Mouse (Mus musculus) urinary bladder, adult 2 months (tissue): Measurements from ENCODE around the gene Gm49450. TPM values are rescaled to one million over a fixed set of nuclear protein-coding genes. Genes with fewer than 3 reads are reported as not detected.

Experiments
- DNase-seq: peaks from one replicate; pipeline ENCODE4 v3.0.0; 2022; ENCODE audit warnings: low spot score
- polyA plus RNA-seq: library from polyadenylated mRNA; depleted of rRNA; stranded (reverse); fragments of >200 nt; gene quantifications from 2 replicates; pipeline ENCODE4 v1.2.3, GENCODE M21; 2012; rRNA removed

The Gm49450 gene
- polyA plus RNA-seq = 0.30 and 0.38 TPM in 2 replicates

DNA sequence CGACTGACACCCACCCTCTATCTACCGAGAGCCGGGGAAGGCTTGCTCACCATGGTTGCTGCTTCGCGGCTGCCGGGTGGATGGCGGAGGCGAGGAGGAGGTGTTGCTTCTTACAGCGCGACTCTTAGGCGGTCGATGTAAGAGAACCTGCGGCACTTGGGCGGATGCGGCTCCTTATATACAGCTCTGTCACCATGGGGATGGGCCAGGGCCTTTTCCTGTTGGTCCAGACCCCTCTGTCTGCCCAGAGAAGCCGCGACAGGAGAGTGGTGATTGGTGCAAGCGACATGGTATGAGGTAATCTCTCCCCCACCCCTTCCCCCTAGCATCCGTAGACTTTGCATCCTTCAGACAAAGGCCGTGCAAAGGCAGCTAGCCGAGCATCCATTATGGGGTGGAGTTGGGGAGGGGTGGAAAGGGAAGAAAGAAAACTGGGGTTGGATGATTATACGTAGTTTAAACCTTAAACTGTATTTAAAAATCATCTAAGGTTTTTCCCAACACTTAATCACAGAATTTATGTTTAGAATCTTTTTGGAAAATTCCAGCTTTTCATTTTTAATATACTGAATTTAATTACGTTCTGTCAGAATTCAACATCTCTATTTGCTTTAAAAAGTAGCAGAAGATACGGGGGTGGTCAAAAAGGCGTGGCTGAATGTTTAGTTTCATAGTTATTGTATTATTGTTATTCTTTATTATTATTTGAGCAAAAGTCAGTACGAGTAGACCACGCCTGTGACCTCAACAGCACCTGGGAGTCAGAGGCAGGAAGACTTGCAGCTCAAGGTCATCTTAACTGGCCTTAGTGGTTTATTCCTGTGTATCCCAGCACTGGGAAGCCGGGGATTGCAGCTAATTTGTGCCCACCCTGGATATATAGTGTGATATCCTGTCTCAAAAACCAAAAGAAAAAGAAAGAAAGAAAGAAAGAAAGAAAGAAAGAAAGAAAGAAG lies at the start of gene Gm49450, which contains the start of gene Tuba1a:
Gene Gm49450, minus strand, starts transcription at position 151 of the 956 bp plus-strand sequence.
Gene Tuba1a, minus strand, starts transcription at position 303 of the 956 bp plus-strand sequence.
- no peak for DNase-seq

DNA sequence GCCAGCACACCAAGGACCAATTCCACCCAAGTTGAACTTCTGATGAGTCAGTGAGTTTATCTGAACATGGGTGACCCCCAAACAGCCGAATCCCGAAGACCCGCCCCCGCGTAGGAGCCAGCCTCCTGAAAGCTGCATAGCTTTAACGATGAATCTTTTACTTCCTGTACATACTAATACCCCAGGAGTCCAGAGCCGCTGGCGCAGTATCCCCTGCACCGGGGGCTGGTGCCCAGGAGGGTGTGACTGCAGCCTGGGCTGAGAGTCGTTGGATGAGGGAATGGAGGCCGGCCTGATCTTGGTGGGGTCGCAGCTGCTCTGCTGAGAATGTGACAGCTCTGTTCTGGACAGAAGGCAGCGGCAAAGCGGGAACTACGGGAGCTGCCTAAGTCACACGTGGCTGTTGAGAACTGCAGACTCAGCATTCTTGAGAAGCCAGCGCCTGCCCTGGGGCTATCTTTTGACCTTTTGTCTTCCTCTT lies 48.1 kb upstream of the Gm49450 start:
- DNase-seq = no peak

DNA sequence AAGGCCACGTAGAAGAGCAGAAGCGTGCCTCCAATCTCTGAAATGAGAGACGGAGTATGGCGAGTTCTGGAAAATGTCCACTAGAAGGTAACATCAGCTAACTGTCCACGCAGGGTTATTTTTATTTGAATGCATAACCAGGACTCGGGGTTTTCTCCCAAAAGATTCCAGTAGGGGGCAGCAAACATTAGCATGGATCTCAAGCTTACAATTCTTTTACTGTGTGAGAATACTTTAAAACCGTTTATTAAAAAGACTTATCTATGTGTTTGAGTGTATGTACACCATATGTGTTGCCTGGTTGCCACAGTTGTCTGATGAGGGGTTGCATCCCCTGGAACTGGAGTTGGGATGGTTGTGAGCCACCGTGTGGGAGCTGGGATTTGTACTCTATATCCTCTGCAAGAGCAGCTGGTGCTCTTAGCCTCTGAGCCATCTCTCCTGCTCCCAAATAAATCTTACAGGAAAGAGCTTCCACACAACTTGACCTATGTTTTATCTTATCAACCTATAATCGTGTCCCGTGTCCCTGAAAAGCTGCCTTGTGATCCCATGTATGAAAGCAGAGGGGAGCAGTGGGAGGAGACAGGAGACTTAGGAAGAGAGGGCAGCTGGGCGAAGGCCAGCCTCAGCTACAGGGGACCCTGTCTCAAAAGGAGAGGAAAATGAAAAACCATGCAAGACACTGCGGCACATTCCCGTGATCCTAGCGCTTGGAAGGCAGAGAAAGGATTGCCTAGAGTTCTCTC lies 47.4 kb upstream of the Gm49450 start:
- no peak for DNase-seq

DNA sequence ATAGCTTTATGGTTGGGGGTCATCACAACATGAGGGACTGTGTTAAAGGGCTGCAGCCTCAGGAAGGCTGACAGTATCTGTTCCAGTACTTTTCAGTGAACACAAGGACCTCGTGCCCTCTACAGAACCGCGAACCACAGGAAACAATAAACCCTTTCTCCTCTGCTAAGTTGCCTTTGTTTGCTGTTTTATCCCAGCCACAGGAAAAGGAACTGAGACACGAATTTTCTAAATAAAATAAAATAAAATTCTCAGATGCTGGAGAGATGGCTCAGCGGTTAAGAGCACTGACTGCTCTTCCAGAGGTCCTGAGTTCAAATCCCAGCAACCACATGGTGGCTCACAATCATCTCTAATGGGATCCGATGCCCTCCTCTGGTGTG lies 45.4 kb upstream of the Gm49450 start:
- DNase-seq = no peak

DNA sequence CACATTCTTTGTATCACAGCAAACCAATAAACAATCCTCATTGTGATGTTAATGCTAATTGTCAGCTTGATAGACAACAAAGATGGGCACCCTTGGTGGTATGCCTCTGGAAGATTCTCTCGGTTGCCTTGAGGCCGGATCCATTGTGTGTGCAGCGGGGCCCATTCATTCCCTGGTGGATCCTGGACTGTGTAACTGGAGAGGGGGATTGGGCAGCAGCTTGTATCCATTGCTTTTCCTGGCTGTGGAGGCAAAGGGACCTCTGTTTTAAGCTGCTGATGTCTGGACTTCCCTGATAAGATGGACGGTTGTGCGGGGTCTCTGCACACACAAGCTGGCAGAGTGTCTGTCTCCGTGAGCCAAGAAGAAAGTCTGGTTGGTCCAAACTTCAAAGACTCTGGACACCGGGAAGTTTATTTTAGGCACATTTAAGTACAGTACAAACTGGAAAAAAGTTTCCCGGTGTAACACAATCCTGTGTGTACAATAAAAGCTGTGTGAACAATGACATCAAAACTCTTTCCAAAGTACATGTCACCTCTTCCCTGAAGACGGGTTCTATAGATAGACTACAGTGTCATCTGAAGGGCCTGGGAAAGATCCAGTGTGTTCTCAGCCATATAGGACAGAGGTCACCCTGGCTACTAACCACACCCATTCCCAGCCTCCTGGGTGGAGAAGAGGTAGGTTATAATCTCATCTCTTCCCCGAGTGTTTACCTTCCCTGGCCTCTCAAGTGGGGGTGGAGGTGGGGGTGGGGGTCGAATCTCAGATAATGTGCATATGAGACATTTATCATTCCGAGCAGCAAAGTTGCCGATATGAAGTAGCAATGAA lies 44.8 kb upstream of the Gm49450 start:
- no peak for DNase-seq

DNA sequence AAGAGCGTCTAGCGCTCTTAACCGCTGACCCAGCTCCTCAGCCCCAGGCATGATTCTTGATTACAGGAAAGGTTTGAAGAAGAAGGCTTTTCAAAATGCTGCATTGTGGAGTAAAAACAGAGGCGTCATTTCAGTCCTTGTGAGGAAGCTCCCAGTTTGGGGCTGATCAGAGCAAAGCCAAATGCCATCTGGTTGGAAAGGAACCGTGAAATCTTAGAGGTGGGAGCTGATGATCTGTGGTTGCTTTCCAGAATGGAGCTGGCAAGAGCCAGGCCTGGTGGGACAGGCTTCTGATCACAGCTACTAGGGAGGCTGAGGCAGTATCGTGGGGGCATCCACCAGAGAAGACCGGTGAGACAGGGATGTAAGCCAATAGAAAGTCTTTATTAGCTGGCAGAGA lies 43.5 kb upstream of the Gm49450 start:
- no peak for DNase-seq

DNA sequence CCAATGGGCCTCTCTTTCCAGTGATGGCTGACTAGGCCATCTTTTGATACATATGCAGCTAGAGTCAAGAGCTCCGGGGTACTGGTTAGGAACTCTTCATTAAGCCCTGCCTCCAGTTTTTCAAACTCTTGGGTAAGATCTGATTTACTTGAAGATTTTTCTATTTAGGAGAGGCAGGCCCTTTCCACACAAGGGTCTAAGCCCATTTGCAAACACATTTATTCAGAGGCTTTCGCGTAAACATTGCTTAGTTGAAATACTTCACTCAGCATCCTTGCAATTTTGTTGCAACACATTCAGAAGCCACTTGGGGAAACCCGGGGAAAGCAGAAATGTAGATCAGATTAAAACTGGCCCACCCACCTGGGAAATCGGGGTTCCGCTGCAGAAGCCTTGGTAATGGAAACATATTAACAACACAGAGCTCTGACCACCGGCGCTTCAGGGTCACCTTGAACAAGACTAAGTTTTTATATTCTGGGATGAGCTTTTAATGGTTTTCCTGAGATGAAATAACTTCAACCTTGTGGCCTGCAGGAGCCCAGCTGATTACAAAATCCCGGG lies 41.7 kb upstream of the Gm49450 start:
- DNase-seq = no peak

DNA sequence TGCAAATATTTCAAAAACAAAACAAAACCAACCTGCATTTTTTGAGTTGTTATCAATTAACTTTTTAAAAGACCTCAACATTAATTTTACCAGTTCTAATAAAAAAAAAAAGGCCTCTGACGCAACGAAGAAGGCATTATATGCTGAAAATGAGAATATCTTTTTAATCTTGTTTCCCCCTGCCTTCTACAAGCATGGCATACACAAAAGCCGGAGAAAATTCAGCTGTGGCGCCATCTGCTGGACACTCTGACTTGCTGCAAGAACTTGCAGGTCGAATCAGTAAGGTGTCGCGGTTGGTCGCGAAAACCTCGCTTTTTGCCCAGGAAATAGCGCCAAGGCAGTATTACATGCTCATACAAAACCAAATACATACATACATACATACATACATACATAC lies 40.5 kb upstream of the Gm49450 start:
- DNase-seq = peak; percentile 66

DNA sequence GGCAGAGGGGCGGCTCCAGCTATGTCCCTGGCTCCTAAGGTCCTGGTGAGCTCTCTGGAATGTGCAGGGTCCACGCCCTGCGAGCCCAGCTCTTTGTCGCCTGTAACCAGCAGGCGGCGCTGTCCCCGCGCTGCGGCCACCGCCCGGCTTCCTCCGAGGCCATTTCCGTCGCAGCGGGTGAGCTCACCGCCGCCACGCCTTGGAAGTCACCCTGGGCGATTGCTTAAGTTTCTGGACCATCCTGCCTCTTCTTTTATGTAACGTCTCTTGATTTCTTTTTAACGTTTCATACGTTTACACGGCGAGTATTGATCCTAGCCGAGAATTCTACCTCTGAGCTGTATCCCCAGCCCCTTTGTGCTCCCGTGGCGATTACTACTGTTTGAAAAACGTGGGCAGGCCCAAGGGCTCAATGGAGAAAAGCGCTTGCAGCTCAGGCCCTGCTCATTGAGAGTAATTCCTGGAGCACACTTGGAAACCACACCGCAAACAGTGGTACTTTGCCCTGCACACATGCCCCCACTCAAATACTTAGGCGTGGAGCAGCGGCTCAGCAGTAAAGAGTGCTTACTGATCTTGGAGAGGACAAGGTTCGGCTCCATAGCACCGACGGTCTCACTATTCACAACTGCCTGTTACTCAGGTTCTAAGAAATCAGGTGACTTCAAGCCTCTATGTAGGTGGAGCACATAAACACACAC lies 39.9 kb upstream of the Gm49450 start:
- DNase-seq = peak; percentile 96

DNA sequence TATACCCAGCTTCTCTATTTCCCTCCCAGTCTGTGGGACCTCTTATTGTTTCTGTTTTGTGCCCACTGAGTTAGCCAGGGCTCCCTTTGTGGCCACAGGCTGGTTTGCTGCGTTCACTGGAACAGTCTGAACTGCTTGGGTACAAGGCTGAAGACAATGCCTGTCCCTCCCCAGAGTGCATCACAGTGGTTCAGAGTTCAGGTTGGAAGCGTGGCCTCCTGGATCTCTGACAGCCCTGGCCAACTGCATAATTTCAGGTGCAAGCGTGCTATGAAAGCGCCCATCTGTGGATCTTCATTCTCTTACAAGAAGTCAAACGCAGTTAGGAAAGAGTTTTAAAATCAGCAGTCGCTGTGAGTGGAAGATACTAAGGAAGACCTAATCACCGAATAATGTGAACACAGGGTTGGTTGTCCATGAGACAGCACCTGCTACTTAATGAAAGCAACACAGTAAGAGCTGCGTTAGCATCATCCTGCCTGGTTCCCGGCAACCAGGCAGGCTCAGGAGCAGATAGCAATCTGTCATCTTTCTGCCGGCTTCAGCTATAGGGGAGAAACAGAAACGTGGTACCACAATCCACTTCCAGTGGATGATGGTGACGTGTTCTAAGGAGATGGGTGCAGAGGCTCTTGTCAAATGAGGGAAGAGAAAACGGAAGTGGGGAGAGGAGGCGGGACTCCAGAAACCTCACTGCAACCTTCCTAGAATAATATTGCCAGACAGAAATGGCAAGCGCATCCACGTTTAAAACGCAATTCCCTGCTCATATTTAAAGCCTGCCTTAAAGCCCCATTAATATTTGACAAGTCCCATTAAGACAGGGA lies 38.9 kb upstream of the Gm49450 start:
- DNase-seq = no peak

DNA sequence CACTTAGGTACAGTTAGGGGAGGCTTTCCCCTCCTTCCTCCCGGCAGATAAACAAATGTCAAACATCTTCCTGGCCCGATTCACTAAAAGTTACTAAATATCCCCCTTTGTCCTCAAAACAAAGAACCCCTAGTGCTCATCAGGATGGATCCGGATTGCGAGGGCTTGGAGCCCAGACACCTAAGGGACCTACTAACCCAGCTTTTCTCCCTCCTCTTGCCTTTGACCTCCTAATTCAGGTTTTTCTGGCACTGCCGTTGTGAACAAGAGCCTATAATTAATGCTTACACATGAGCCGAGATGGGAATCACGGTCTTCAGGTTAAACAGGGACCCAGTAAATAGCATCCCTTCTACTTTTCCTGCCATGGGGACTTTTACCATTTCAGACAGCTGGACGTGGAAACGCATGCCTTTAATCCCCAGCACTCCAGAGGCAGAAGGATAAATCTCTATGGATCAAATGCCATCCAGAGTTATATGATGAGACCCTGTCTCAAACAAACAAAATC lies 38.2 kb upstream of the Gm49450 start:
- DNase-seq = no peak

DNA sequence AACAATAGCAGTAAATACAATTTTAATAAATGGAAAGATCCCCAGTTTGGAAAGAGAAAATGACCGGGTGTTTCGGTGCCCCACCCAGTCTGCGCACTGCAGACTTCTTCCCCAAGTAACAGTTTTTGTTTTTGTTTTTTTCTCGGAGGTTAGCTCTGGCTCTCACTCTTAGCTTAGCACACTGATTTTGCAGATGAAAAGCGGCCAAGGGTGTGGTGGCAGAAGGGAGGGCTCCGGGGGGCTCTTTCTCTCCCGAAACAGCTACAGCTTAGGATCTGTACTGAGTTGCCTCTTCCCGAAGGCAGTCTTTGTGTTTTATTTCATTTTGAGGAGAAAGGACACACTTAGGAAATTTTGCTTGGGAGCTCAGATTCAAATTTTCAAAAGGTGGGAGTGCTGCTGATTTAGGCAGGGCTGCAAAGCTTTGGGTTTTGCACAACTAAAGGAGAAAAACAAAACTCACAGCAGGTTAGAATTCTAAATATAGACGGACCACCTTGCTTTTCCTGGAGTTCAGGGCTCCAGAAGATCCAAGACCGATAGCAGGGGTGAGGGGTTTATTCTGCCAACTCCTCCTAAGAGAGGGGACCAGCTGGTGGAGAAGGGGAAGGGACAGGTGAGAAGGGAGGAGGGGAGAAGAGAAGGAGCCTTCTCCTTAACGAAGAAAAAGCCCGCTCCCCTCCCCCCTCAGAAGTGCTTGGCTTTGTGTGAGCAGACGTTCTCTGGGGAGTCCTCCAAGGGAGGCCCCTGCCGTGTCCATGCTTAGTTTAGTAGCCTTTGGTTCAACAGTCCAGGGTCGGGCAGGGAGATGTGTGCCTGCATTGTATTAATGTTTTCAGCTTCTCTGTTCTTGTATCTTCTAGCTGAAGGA lies 37.6 kb upstream of the Gm49450 start:
- DNase-seq = no peak

DNA sequence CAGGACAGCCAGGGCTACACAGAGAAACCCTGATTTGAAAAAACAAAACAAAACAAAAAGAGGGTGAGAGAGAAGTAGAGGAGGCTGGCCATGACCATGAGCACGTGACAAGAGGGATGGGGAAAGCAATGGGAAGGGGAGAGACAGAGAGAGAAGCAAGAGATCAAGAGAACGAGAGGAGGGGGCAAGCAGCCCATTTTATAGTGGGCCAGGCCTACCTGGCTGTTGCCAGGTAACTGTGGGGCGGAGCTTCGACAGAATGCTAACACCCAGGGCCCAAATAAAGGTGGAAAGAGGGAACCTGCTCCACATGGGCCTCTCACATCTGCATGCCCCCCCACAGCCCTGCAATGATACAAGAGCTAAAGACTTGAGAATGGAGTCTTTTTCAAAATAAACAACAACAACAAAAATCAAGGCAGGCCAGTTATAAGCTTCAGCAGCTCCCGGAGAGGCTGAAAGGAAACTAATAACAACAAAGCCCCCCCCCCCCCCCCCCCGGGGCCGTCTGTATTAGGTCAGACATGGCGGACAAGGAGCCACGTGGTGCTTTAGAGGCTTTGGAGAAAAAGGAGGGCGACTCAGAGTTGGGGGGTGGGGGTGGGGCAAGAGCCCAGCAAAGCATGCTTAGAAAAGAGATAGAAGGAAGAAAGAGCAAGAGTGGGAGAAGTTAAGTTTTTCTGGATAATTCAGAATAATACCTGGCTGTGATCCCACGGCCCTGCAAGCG lies 36.5 kb upstream of the Gm49450 start:
- no peak for DNase-seq

DNA sequence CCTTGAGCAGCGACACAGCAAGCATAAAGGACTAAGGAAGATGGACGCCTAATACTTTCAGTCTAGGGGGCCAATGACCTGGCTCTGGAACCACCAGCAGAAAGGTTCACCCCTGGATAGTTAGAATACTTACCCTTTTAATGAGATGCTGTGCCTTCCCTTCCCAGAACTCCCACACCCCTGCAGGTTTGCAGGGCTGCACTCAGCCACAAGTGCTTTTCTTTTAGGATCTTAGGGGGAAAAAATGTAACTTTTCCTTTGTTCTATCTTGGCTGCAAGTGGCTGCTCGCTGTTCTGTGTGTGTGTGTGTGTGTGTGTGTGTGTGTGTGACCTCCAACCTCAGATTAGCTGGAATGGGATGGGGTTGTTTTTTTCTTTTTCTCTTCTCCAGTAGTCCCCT lies 35.4 kb upstream of the Gm49450 start:
- DNase-seq = no peak

DNA sequence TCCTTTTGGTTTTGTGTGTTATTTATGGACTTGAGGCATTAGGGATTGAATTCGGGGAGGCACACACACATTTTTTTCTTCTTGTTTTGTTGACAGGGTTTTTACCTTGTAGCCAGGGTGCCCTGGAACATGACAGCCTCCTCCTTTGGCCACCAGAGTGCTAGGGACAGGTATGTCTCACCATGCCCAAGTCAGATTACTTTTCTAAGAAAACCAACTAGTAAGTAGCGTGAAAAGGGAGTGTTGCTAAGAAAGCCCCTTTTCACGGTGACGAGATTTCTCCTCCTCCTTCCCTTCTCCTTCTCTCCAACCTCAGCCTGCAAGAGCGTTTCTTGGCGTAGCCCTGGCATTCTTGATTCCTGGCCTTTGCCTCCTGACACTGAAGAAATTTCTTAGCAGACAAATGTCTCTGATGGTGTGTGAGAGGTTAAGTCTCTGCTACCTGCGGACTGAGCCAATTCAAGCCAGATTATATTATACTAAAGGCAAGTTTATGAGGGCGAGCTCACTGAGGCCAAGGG lies 34.4 kb upstream of the Gm49450 start:
- DNase-seq = no peak

DNA sequence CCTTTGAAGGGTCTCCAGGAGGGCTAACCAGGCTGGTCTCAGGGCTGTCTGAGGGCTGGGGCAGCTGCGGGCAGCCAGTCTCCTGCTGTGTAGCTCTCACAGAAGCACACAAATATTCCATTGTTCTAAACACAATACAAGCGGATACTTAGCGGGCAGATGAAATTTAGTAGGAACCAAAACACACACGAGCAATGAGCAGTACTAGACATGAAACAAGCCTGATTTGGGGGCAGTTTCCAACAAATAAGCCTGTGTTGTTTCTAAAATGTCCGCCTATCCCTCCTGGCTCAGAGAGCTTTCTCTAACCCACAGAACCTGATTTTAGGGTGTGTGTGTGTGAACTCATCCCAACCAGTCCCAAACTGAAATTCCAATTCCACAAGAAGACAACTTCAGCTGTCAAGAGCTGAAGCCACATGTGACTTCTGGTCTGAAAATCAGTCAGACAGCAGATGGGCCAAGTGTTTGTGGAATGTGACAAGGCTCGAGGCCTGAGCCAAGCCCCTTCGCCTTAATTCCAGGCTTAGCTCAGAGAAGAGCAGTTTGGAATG lies 33.8 kb upstream of the Gm49450 start:
- DNase-seq = no peak

DNA sequence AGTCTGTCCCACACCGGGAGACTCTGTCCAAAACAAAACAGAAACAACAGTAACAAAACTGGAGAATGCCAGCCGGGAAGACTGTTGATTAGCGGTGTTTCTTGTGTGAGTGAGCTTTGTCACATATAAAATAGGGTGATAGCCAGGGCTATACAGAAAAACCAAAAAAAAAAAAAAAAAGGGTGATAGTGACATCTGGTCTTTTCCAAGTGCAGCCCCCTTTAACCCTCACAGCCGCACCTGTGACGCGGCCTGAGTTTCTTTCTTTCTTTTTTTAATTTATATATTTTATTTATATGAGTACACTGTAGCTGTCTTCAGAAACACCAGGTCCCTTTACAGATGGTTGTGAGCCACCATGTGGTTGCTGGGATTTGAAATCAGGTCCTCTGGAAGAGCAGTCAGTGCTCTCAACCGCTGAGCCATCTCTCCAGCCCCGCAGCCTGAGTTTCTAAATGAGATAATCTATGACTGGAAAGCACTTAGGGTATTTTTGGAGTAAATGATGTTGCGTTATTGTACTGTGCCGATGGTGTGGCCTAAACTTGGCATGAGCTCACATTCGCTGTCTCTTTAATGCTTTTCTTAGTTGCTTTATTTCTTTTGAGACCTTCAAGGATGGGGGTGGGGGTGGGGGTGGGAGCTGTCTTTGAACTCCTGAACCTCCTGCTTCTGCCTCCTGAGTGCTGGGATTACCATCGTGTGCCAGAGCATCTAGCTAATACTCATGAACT lies 32.8 kb upstream of the Gm49450 start:
- no peak for DNase-seq
